Mouse (Mus musculus) kidney, embryonic 15.5 days (tissue): Measurements from ENCODE around the gene Epha3. TPM values are rescaled to one million over a fixed set of nuclear protein-coding genes. Genes with fewer than 3 reads are reported as not detected.

Experiments used
- ATAC-seq: fragments of 200-750 bp; cut with Nextera tagmentation; replicated peaks from 2 replicates; pipeline ENCODE4 v1.8.0; 2017; ENCODE audit warnings: moderate TSS enrichment; ENCODE audit not compliant: low FRiP score
- H3K27ac ChIP-seq: fragments of 300-500 bp; sonication (generic); 2 replicates; pipeline ENCODE4 v1.5.1; 2015; ENCODE audit warnings: mild to moderate bottlenecking, inconsistent platforms
- H3K27me3 ChIP-seq: fragments of 300-500 bp; sonication (generic); 2 replicates; pipeline ENCODE4 v1.6.1; 2015; ENCODE audit warnings: inconsistent platforms
- H3K36me3 ChIP-seq: fragments of 300-500 bp; sonication (generic); 2 replicates; pipeline ENCODE4 v1.6.1; 2015; ENCODE audit warnings: inconsistent platforms
- H3K4me1 ChIP-seq: fragments of 300-500 bp; sonication (generic); 2 replicates; pipeline ENCODE4 v1.6.1; 2015; ENCODE audit warnings: inconsistent platforms
- H3K4me2 ChIP-seq: fragments of 300-500 bp; sonication (generic); 2 replicates; pipeline ENCODE4 v1.6.1; 2015; ENCODE audit warnings: moderate library complexity, mild to moderate bottlenecking, inconsistent platforms
- H3K4me3 ChIP-seq: fragments of 300-500 bp; sonication (generic); replicated peaks from 2 replicates; pipeline ENCODE4 v1.5.1; 2015; ENCODE audit warnings: mild to moderate bottlenecking, inconsistent platforms
- H3K9ac ChIP-seq: fragments of 300-500 bp; sonication (generic); 2 replicates; pipeline ENCODE4 v1.6.1; 2015; ENCODE audit warnings: mild to moderate bottlenecking, inconsistent platforms
- H3K9me3 ChIP-seq: fragments of 300-500 bp; sonication (generic); replicated peaks from 2 replicates; pipeline ENCODE4 v1.6.1; 2016; ENCODE audit warnings: inconsistent platforms
- WGBS: fragments of 180-500 bp; shearing (Covaris S2); methylation state at CpG from one replicate; pipeline ENCODE4 v1.1.7; 2015; ENCODE audit warnings: mixed read lengths; 5-methylcytosine and 5-hydroxymethylcytosine counted together
- polyA plus RNA-seq: library from polyadenylated mRNA; unstranded; fragments of >200 nt; fragmentation: Nextera tagmentation; extraction: Ambion mirVana; gene quantifications from 2 replicates; pipeline ENCODE4 v1.2.1, GENCODE M21; 2015

Epha3 gene
- polyA plus RNA-seq, 1 experiment from 2014 or later: 14.6 TPM

- no peak overlapping the region for H3K9ac ChIP-seq
- ATAC-seq: no peak
- no peaks in the 10 kb centered on the region for H3K36me3 ChIP-seq
- no peaks in the 10 kb centered on the region for H3K27me3 ChIP-seq
- H3K27ac ChIP-seq: no peak overlapping the region
- no peak overlapping the region for H3K4me2 ChIP-seq
- H3K9me3 ChIP-seq: no peaks in the 10 kb centered on the region
- no peaks in the 10 kb centered on the region for H3K4me1 ChIP-seq
- 66% methylated on average over 5 of the region's 5 CpGs for WGBS
- H3K4me3 ChIP-seq: no peak overlapping the region
These were observed 83.8 kb downstream of the Epha3 start for GRCm38 (mm10) chr16:63780151-63780550.

GRCm38 (mm10) chr16:63777811-63778210 is 86.2 kb downstream of the Epha3 start:
- H3K9ac ChIP-seq: no peak overlapping the region
- 42% methylated on average over 1 of the region's 1 CpGs for WGBS
- H3K4me3 ChIP-seq: no peak overlapping the region
- no peaks in the 10 kb centered on the region for H3K36me3 ChIP-seq
- H3K4me2 ChIP-seq: no peak overlapping the region
- no peaks in the 10 kb centered on the region for H3K4me1 ChIP-seq
- ATAC-seq: no peak
- no peak overlapping the region for H3K27ac ChIP-seq
- H3K27me3 ChIP-seq: no peaks in the 10 kb centered on the region
- H3K9me3 ChIP-seq: no peaks in the 10 kb centered on the region

- ATAC-seq: no peak
- Histone ChIP-seq H3K27me3 (no peaks in the 10 kb centered on the region), H3K4me2 (no peak overlapping the region), H3K4me1 (no peaks in the 10 kb centered on the region), H3K36me3 (no peaks in the 10 kb centered on the region), H3K9ac (no peak overlapping the region), H3K9me3 (no peaks in the 10 kb centered on the region), H3K27ac (no peak overlapping the region), H3K4me3 (no peak overlapping the region)
- 93% methylated on average over 3 of the region's 3 CpGs for WGBS
These were observed 91.4 kb downstream of the Epha3 start for GRCm38 (mm10) chr16:63772566-63772965.

- Histone ChIP-seq H3K4me2 (no peak overlapping the region), H3K27me3 (no peaks in the 10 kb centered on the region), H3K4me3 (no peak overlapping the region), H3K27ac (no peak overlapping the region), H3K4me1 (no peaks in the 10 kb centered on the region), H3K9me3 (no peaks in the 10 kb centered on the region), H3K36me3 (no peaks in the 10 kb centered on the region), H3K9ac (no peak overlapping the region)
- 63% methylated on average over 5 of the region's 5 CpGs for WGBS
- ATAC-seq: no peak
These were observed 96.4 kb downstream of the Epha3 start for GRCm38 (mm10) chr16:63767589-63767988.

DNA sequence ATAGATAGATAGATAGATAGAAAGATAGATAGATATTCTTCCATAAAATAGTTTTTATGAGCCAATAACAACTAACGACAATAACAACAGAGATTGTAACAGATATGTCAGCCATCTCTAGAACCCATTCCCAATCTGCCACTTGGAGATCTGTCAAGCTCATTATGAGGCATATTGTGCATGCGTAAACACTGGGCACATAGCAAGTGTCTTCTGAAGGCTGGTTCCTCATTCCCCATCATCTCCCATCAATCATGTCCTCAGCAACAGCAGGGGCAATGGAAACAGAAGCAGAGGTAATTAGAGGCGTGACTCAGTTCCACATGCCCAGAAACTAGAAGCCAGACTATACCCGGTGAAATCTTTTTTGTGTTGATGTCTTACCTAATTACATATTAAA is 102.8 kb downstream of the Epha3 start:
- ATAC-seq: no peak
- no peaks in the 10 kb centered on the region for H3K4me1 ChIP-seq
- no peak overlapping the region for H3K4me2 ChIP-seq
- no peaks in the 10 kb centered on the region for H3K27me3 ChIP-seq
- H3K36me3 ChIP-seq: no peaks in the 10 kb centered on the region
- 90% methylated on average over 4 of the region's 4 CpGs for WGBS
- H3K4me3 ChIP-seq: no peak overlapping the region
- no peak overlapping the region for H3K9ac ChIP-seq
- H3K27ac ChIP-seq: no peak overlapping the region
- no peaks in the 10 kb centered on the region for H3K9me3 ChIP-seq

DNA sequence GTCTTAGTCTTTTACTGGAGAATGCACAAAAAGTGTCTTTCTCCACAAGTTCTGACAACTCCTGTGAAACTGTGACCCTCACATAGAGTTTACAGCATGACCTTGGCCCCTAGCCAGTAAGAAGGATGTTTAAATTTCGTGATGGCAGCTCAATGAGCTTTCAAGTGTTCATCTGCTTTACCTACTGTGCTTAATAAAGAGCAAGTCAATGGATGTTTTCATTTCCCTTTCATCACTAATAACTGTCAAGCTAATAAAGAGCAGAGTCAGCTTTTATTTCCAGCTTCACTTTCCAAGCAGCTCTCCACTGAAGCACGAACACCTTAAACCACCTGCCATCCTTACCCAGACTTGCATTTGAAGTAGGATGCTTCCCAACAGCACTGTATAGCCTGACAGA is 103.9 kb downstream of the Epha3 start:
- Histone ChIP-seq H3K27ac (no peak overlapping the region), H3K9ac (no peak overlapping the region), H3K4me1 (no peaks in the 10 kb centered on the region), H3K9me3 (no peaks in the 10 kb centered on the region), H3K36me3 (no peaks in the 10 kb centered on the region), H3K27me3 (no peaks in the 10 kb centered on the region), H3K4me3 (no peak overlapping the region), H3K4me2 (no peak overlapping the region)
- 51% methylated on average over 2 of the region's 2 CpGs for WGBS
- no peak for ATAC-seq

DNA sequence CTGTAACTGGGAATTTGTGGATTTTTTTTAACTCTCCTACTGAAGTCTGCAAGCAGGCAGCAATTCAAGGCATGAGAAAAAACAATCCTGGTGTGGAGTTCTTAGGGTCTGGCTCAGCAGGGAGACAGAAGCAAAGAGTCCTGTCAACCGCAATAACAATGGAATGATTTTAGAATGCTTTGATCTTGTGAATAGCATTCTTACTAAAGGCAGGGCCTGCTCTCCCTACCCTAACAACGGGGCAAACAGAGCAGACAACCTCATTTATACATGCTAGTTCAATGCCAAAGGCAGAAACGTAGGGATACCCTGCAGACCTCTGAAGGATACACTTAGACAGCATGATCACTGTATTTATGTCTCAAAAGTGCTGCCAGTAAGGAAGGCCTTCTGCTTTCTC is 110.9 kb downstream of the Epha3 start:
- H3K9ac ChIP-seq: no peak overlapping the region
- no peak for ATAC-seq
- no peaks in the 10 kb centered on the region for H3K27me3 ChIP-seq
- WGBS: 20% methylated on average over 3 of the region's 3 CpGs
- H3K36me3 ChIP-seq: no peaks in the 10 kb centered on the region
- H3K27ac ChIP-seq: no peak overlapping the region
- H3K4me2 ChIP-seq: no peak overlapping the region
- H3K4me3 ChIP-seq: no peak overlapping the region
- H3K9me3 ChIP-seq: no peaks in the 10 kb centered on the region
- no peaks in the 10 kb centered on the region for H3K4me1 ChIP-seq

GRCm38 (mm10) chr16:63747817-63748216 is 116.2 kb downstream of the Epha3 start:
- H3K4me1 ChIP-seq: no peaks in the 10 kb centered on the region
- H3K4me2 ChIP-seq: no peak overlapping the region
- no peak overlapping the region for H3K4me3 ChIP-seq
- H3K27ac ChIP-seq: no peak overlapping the region
- no peaks in the 10 kb centered on the region for H3K9me3 ChIP-seq
- 45% methylated on average over 2 of the region's 2 CpGs for WGBS
- H3K27me3 ChIP-seq: no peaks in the 10 kb centered on the region
- no peak for ATAC-seq
- no peak overlapping the region for H3K9ac ChIP-seq
- no peaks in the 10 kb centered on the region for H3K36me3 ChIP-seq

DNA sequence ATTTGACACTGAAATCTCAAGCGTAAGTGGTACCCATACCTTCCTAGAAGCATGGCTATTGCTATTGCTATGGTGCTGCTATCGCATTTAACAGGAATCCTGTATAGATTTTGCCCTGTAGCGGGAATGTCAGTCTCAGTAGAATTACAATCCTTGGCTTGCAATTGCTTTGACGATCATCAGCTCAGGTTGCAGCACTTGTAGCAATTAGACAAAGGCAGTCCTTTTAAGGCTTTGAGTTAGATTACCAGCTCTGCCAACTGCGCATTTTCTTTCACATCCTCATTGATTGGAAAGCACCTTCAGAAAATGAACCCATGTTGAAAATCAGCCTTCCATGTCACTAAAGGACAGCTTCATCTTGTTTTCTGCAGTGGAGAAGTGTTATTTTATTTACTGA is 118.5 kb downstream of the Epha3 start:
- H3K27me3 ChIP-seq: no peaks in the 10 kb centered on the region
- no peak overlapping the region for H3K4me3 ChIP-seq
- no peaks in the 10 kb centered on the region for H3K4me1 ChIP-seq
- no peak overlapping the region for H3K27ac ChIP-seq
- no peak for ATAC-seq
- no peaks in the 10 kb centered on the region for H3K9me3 ChIP-seq
- H3K4me2 ChIP-seq: no peak overlapping the region
- H3K36me3 ChIP-seq: no peaks in the 10 kb centered on the region
- 54% methylated on average over 5 of the region's 5 CpGs for WGBS
- H3K9ac ChIP-seq: no peak overlapping the region

DNA sequence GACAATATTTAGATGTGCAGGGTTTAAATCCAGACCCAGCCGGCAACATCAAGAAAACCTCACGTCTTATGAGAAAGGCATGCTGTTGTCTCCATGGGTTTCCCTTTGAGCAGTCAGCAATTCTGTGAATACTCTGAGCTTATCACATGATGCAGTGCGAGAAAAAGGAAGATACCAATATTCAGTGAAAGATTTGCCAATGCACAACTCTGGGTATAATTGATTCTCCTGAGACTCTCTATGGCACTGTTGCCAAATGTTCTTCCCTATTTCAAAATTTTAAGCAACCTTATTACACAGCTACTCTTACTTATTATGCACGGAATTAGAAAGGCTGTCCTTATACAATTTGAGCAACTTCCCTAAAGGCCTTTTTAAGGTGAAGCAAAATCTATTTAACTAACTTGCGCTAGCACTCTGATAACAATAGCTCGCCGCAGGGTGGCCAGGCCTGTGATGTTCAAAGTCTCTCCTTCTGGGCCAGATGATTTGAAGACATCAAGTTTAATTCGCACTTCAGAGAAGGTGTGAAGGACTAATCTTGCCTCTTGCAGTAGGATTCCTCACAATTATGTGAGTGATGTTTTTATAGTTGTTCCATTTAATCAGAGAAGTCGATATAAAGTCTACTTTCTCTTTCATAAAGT is 120.6 kb downstream of the Epha3 start:
- Histone ChIP-seq H3K4me3 (no peak overlapping the region), H3K9me3 (no peaks in the 10 kb centered on the region), H3K27ac (no peak overlapping the region), H3K4me1 (no peaks in the 10 kb centered on the region), H3K36me3 (no peaks in the 10 kb centered on the region), H3K4me2 (no peak overlapping the region), H3K9ac (no peak overlapping the region), H3K27me3 (no peaks in the 10 kb centered on the region)
- no peak for ATAC-seq
- WGBS: 67% methylated on average over 9 of the region's 9 CpGs

DNA sequence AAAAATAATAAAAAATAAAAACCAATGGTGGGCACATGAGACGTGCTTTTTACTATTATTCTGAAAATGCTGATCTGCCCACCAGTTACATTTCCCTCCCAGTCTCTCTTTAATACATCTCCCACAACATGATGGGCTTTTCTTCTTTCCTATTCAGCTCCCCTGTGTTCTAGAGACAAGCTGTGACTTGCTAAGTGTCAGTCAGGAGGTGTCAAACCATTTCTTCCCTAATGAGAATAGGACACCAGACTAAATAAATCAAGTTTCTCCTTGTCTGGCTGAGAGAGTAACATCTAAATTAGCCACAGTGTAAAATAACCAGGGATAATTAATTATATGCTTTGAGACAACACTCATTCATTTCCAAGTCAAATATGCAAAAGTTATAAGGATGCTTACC is 144.7 kb downstream of the Epha3 start:
- no peaks in the 10 kb centered on the region for H3K27me3 ChIP-seq
- no peaks in the 10 kb centered on the region for H3K4me1 ChIP-seq
- 74% methylated on average over 1 of the region's 1 CpGs for WGBS
- no peak overlapping the region for H3K9ac ChIP-seq
- no peaks in the 10 kb centered on the region for H3K36me3 ChIP-seq
- H3K9me3 ChIP-seq: no peaks in the 10 kb centered on the region
- no peak overlapping the region for H3K4me3 ChIP-seq
- no peak overlapping the region for H3K27ac ChIP-seq
- ATAC-seq: no peak
- no peak overlapping the region for H3K4me2 ChIP-seq

- Histone ChIP-seq H3K4me1 (no peaks in the 10 kb centered on the region), H3K27ac (no peak overlapping the region), H3K4me2 (no peak overlapping the region), H3K9me3 (no peaks in the 10 kb centered on the region), H3K4me3 (no peak overlapping the region), H3K27me3 (no peaks in the 10 kb centered on the region), H3K36me3 (no peaks in the 10 kb centered on the region), H3K9ac (no peak overlapping the region)
- 93% methylated on average over 4 of the region's 4 CpGs for WGBS
- ATAC-seq: no peak
These were observed 146.7 kb downstream of the Epha3 start for GRCm38 (mm10) chr16:63717317-63717716.
